20 mouse cellular contexts compared by ENCODE assay signal in genomic region chr1:62765171-62765570, GRCm38 (mm10).
DNase-seq lines count a peak whose midpoint lies in the region; ATAC-seq and TF ChIP-seq lines count a peak whose summit lies in the region.
"Had no signal": no experiment of that assay in that cellular context is flagged by ENCODE, and none has a peak within 500 bp of the region (broad histone marks: within the 10 kb centered on the region; RNA-seq: fewer than 3 reads in every experiment).

No protein-coding gene starts in this region.

- no peak overlapping the region for H3K4me2 ChIP-seq in embryonic facial prominence, embryonic 12.5 days (replicated peaks)
- no peak overlapping the region for H3K4me2 ChIP-seq in limb, embryonic 14.5 days (replicated peaks; ENCODE audit: low read depth, low read length, severe bottlenecking)
- H3K4me2 ChIP-seq in kidney, embryonic 14.5 days (replicated peaks; ENCODE audit: low read depth, low read length) = no peak overlapping the region
- H3K4me2 ChIP-seq: heart, embryonic 12.5 days; liver, embryonic 13.5 days; lung, embryonic 14.5 days; midbrain, embryonic 11.5 days; neural tube, embryonic 12.5 days had no signal

- peaks cover 16% of the 10 kb centered on the region for H3K36me3 ChIP-seq in heart, embryonic 10.5 days
- peaks cover 32% of the 10 kb centered on the region for H3K36me3 ChIP-seq in embryonic facial prominence, embryonic 12.5 days
- H3K36me3 ChIP-seq in limb, embryonic 14.5 days (ENCODE audit: control insufficient read depth, insufficient read depth, low read length) = peaks cover 59% of the 10 kb centered on the region
- H3K36me3 ChIP-seq in kidney, embryonic 14.5 days (ENCODE audit: control insufficient read depth, insufficient read depth, low read length) = no peaks in the 10 kb centered on the region
- H3K36me3 ChIP-seq: heart, embryonic 12.5 days; liver, embryonic 13.5 days had no signal

- TF ChIP-seq POLR2A in limb, embryonic 14.5 days (IDR thresholded peaks at IDR 0.05; ENCODE audit: borderline replicate concordance, extremely low read depth, insufficient read depth, insufficient read length) = no peak

- intact Hi-C loops in heart, postnatal 10 days (cut with DNase I) = no loop called here

- no peak for ATAC-seq in embryonic facial prominence, embryonic 12.5 days (ENCODE audit: insufficient number of reproducible peaks, insufficient read depth, low FRiP score, low TSS enrichment)
- no peak for ATAC-seq in limb, embryonic 14.5 days (ENCODE audit: low FRiP score, low read depth)
- ATAC-seq in kidney, embryonic 14.5 days (ENCODE audit: low FRiP score, low TSS enrichment) = no peak
- ATAC-seq: activated CD4-positive, CD25-positive, alpha-beta regulatory T cell, adult 4 months had no signal

- H3K9me3 ChIP-seq in heart, embryonic 10.5 days = no peaks in the 10 kb centered on the region
- no peaks in the 10 kb centered on the region for H3K9me3 ChIP-seq in embryonic facial prominence, embryonic 12.5 days
- no peaks in the 10 kb centered on the region for H3K9me3 ChIP-seq in limb, embryonic 14.5 days (ENCODE audit: control insufficient read depth, low read length)
- no peaks in the 10 kb centered on the region for H3K9me3 ChIP-seq in kidney, embryonic 14.5 days (ENCODE audit: control insufficient read depth, low read length)
- H3K9me3 ChIP-seq: heart, embryonic 12.5 days; liver, embryonic 13.5 days; neural tube, embryonic 12.5 days had no signal

- 0 out of 2 replicates have a peak overlapping the region, but pooled peaks have one; percentile 3 for H3K27ac ChIP-seq in heart, embryonic 10.5 days
- peak overlapping the region; percentile 58; the same call in 1 of the 2 replicates for H3K27ac ChIP-seq in embryonic facial prominence, embryonic 12.5 days
- H3K27ac ChIP-seq in limb, embryonic 14.5 days (replicated peaks; ENCODE audit: low read depth, low read length) = no peak overlapping the region
- H3K27ac ChIP-seq in kidney, embryonic 14.5 days (ENCODE audit: low read depth, low read length) = no peak overlapping the region
- H3K27ac ChIP-seq: liver, embryonic 13.5 days; macrophage; neural tube, embryonic 12.5 days had no signal

- WGBS in heart, embryonic 10.5 days = 53% methylated on average over 7 of the region's 7 CpGs
- 24% methylated on average over 7 of the region's 7 CpGs for WGBS in embryonic facial prominence, embryonic 12.5 days
- WGBS in limb, embryonic 14.5 days = 22% methylated on average over 7 of the region's 7 CpGs
- 35% methylated on average over 7 of the region's 7 CpGs for WGBS in kidney, embryonic 14.5 days

- H3K9ac ChIP-seq in embryonic facial prominence, embryonic 12.5 days = no peak overlapping the region
- H3K9ac ChIP-seq in limb, embryonic 14.5 days (ENCODE audit: low read depth, low read length, severe bottlenecking) = no peak overlapping the region
- H3K9ac ChIP-seq in kidney, embryonic 14.5 days (ENCODE audit: low read depth, low read length) = no peak overlapping the region
- H3K9ac ChIP-seq: heart, embryonic 12.5 days; liver, embryonic 13.5 days; lung, embryonic 14.5 days; neural tube, embryonic 12.5 days had no signal

- H3K4me3 ChIP-seq in heart, embryonic 10.5 days = no peak overlapping the region
- no peak overlapping the region for H3K4me3 ChIP-seq in embryonic facial prominence, embryonic 12.5 days
- no peak overlapping the region for H3K4me3 ChIP-seq in limb, embryonic 14.5 days (replicated peaks; ENCODE audit: low read length)
- H3K4me3 ChIP-seq in kidney, embryonic 14.5 days (ENCODE audit: low read length) = no peak overlapping the region
- H3K4me3 ChIP-seq: heart, embryonic 12.5 days; liver, embryonic 13.5 days; neural tube, embryonic 12.5 days had no signal

- peaks cover 15% of the 10 kb centered on the region for H3K4me1 ChIP-seq in heart, embryonic 10.5 days
- peaks cover 50% of the 10 kb centered on the region for H3K4me1 ChIP-seq in embryonic facial prominence, embryonic 12.5 days
- peaks cover 28% of the 10 kb centered on the region for H3K4me1 ChIP-seq in limb, embryonic 14.5 days (ENCODE audit: control insufficient read depth, insufficient read depth, low read length)
- H3K4me1 ChIP-seq in kidney, embryonic 14.5 days (ENCODE audit: control insufficient read depth, insufficient read depth, low read length) = peaks cover 22% of the 10 kb centered on the region
- H3K4me1 ChIP-seq: liver, embryonic 13.5 days had no signal

- H3K27me3 ChIP-seq in heart, embryonic 10.5 days (ENCODE audit: insufficient read depth, poor library complexity, severe bottlenecking) = 0 out of 2 replicates have a peak, but pooled peaks cover 4% of the 10 kb centered on the region
- no peaks in the 10 kb centered on the region for H3K27me3 ChIP-seq in embryonic facial prominence, embryonic 12.5 days
- no peaks in the 10 kb centered on the region for H3K27me3 ChIP-seq in limb, embryonic 14.5 days (ENCODE audit: control insufficient read depth, insufficient read depth, low read length)
- peaks cover 4% of the 10 kb centered on the region; the same call in 1 of the 2 replicates for H3K27me3 ChIP-seq in kidney, embryonic 14.5 days (ENCODE audit: control insufficient read depth, insufficient read depth, low read length)
- H3K27me3 ChIP-seq: heart, embryonic 12.5 days; liver, embryonic 13.5 days; neural tube, embryonic 12.5 days had no signal

- DNase-seq in heart, embryonic 10.5 days (ENCODE audit: low spot score) = no peak
- DNase-seq in heart, postnatal 10 days = no peak
- DNase-seq in MN1 (ENCODE audit: low spot score) = peak; percentile 48
- DNase-seq in limb, embryonic 14.5 days (ENCODE audit: low spot score) = peak; percentile 34
- DNase-seq in cerebellum, postnatal 10 days = no peak
- DNase-seq: adrenal gland, postnatal 10 days; cerebellum, adult 9-10 months; heart, postnatal 36 days; kidney, adult 11 months; kidney, postnatal 25 days; liver, embryonic 13.5 days; lung, embryonic 14.5 days; thymus, postnatal 14 days had no signal

Comparison
In these comparisons a context has a peak if more than half of its experiments do, and no peak if none do; other contexts are left out.
1. DNase-seq: peak in MN1 (single experiment) and limb, embryonic 14.5 days (single experiment); none in heart, embryonic 10.5 days (single experiment), heart, postnatal 10 days (0 of 2) and cerebellum, postnatal 10 days (0 of 2).
2. H3K27ac ChIP-seq: peak in heart, embryonic 10.5 days (single experiment) and embryonic facial prominence, embryonic 12.5 days (single experiment); none in limb, embryonic 14.5 days (single experiment) and kidney, embryonic 14.5 days (single experiment).